Mouse (Mus musculus) embryonic facial prominence, embryonic 13.5 days (tissue): ENCODE measurements around the gene Gldc. TPM values are rescaled to one million over a fixed set of nuclear protein-coding genes. Genes with fewer than 3 reads are reported as not detected.
"Not testable (repeated sequence)": the region's sequence is repeated elsewhere in the genome, so short reads cannot be mapped to it uniquely, and the experiment has no call there.

Experiments
- ATAC-seq: fragments of 200-750 bp; cut with Nextera tagmentation; 2 replicates; pipeline ENCODE4 v1.8.0; 2017; ENCODE audit warnings: low read depth; ENCODE audit not compliant: insufficient number of reproducible peaks, insufficient read depth, low FRiP score, low TSS enrichment
- H3K27ac ChIP-seq: fragments of 300-500 bp; sonication (generic); 2 replicates; pipeline ENCODE4 v1.5.1; 2015; ENCODE audit warnings: moderate library complexity, mild to moderate bottlenecking, inconsistent platforms
- H3K27me3 ChIP-seq: fragments of 300-500 bp; sonication (generic); 2 replicates; pipeline ENCODE4 v1.6.1; 2015; ENCODE audit warnings: mild to moderate bottlenecking, inconsistent platforms
- H3K36me3 ChIP-seq: fragments of 300-500 bp; sonication (generic); 2 replicates; pipeline ENCODE4 v1.6.1; 2015; ENCODE audit warnings: mild to moderate bottlenecking, inconsistent platforms
- H3K4me1 ChIP-seq: fragments of 300-500 bp; sonication (generic); 2 replicates; pipeline ENCODE4 v1.6.1; 2015; ENCODE audit warnings: inconsistent platforms
- H3K4me2 ChIP-seq: fragments of 300-500 bp; sonication (generic); 2 replicates; pipeline ENCODE4 v1.6.1; 2015; ENCODE audit warnings: moderate library complexity, mild to moderate bottlenecking, inconsistent platforms
- H3K4me3 ChIP-seq: fragments of 300-500 bp; sonication (generic); 2 replicates; pipeline ENCODE4 v1.5.1; 2015; ENCODE audit warnings: mild to moderate bottlenecking, inconsistent platforms
- H3K9ac ChIP-seq: fragments of 300-500 bp; sonication (generic); 2 replicates; pipeline ENCODE4 v1.6.1; 2015; ENCODE audit warnings: mild to moderate bottlenecking, inconsistent platforms
- H3K9me3 ChIP-seq: fragments of 300-500 bp; sonication (generic); 2 replicates; pipeline ENCODE4 v1.6.1; 2016; ENCODE audit warnings: inconsistent platforms
- WGBS: fragments of 180-500 bp; shearing (Covaris S2); methylation state at CpG from one replicate; pipeline ENCODE4 v1.1.7; 2015; ENCODE audit warnings: mixed read lengths; 5-methylcytosine and 5-hydroxymethylcytosine counted together
- polyA plus RNA-seq: library from polyadenylated mRNA; unstranded; fragments of >200 nt; fragmentation: Nextera tagmentation; extraction: Ambion mirVana; gene quantifications from 2 replicates; pipeline ENCODE4 v1.2.1, GENCODE M21; 2015

The Gldc gene
- 3.5 and 3.7 TPM in 2 replicates for polyA plus RNA-seq

GRCm38 (mm10) chr19:30174919-30175571, at the start of gene Gldc:
TSS of gene Gldc (minus strand) at chr19:30175429.
- H3K4me3 ChIP-seq = peak within 1 kb of the TSS; percentile 58
- H3K9ac ChIP-seq = peak within 1 kb of the TSS; percentile 62
- H3K9me3 ChIP-seq = no peaks in the 10 kb centered on the region
- H3K4me2 ChIP-seq = peak within 1 kb of the TSS; percentile 100
- peak; percentile 86 for ATAC-seq
- peaks cover 44% of the 10 kb centered on the region for H3K27me3 ChIP-seq
- peaks cover 11% of the 10 kb centered on the region for H3K4me1 ChIP-seq
- H3K36me3 ChIP-seq = no peaks in the 10 kb centered on the region
- no peak within 1 kb of the TSS for H3K27ac ChIP-seq
- WGBS = under 1% methylated on average over 53 of the region's 53 CpGs

- not testable (repeated sequence) for ATAC-seq, H3K27ac ChIP-seq
- 77% methylated on average over 8 of the region's 8 CpGs for WGBS
Measured at GRCm38 (mm10) chr19:30222593-30222992, 47.4 kb upstream of the Gldc start.

GRCm38 (mm10) chr19:30217335-30217734, 42.1 kb upstream of the Gldc start:
- ATAC-seq = no peak
- Histone ChIP-seq H3K4me3 (no peak overlapping the region), H3K27ac (no peak overlapping the region), H3K4me1 (no peaks in the 10 kb centered on the region), H3K36me3 (no peaks in the 10 kb centered on the region), H3K9me3 (no peaks in the 10 kb centered on the region), H3K9ac (no peak overlapping the region), H3K27me3 (no peaks in the 10 kb centered on the region), H3K4me2 (no peak overlapping the region)
- WGBS = 20% methylated on average over 7 of the region's 7 CpGs

More at GRCm38 (mm10) chr19:30222593-30222992, 47.4 kb upstream of the Gldc start:
- not testable (repeated sequence) for H3K9ac ChIP-seq, H3K9me3 ChIP-seq, H3K36me3 ChIP-seq, H3K4me2 ChIP-seq, H3K27me3 ChIP-seq, H3K4me1 ChIP-seq, H3K4me3 ChIP-seq

- Histone ChIP-seq H3K27ac (no peak overlapping the region), H3K4me3 (no peak overlapping the region), H3K36me3 (no peaks in the 10 kb centered on the region), H3K4me1 (no peaks in the 10 kb centered on the region), H3K27me3 (no peaks in the 10 kb centered on the region), H3K9ac (no peak overlapping the region), H3K4me2 (no peak overlapping the region), H3K9me3 (no peaks in the 10 kb centered on the region)
- ATAC-seq = no peak
- WGBS = 80% methylated on average over 4 of the region's 4 CpGs
Measured at GRCm38 (mm10) chr19:30216186-30216585, 41.0 kb upstream of the Gldc start.

GRCm38 (mm10) chr19:30215736-30216135, 40.5 kb upstream of the Gldc start:
- H3K4me3 ChIP-seq, H3K4me1 ChIP-seq, H3K27ac ChIP-seq, H3K9me3 ChIP-seq, H3K9ac ChIP-seq, H3K27me3 ChIP-seq, ATAC-seq, H3K36me3 ChIP-seq, H3K4me2 ChIP-seq: not testable (repeated sequence)
- 61% methylated on average over 2 of the region's 2 CpGs for WGBS

- H3K4me1 ChIP-seq = no peaks in the 10 kb centered on the region
- H3K4me2 ChIP-seq = no peak overlapping the region
- no peak overlapping the region for H3K27ac ChIP-seq
- no peaks in the 10 kb centered on the region for H3K9me3 ChIP-seq
- no peaks in the 10 kb centered on the region for H3K27me3 ChIP-seq
- 4% methylated on average over 2 of the region's 2 CpGs for WGBS
- no peaks in the 10 kb centered on the region for H3K36me3 ChIP-seq
- H3K4me3 ChIP-seq = no peak overlapping the region
- H3K9ac ChIP-seq = no peak overlapping the region
- ATAC-seq = no peak
Measured at GRCm38 (mm10) chr19:30214026-30214425, 38.8 kb upstream of the Gldc start.

GRCm38 (mm10) chr19:30209006-30209405, 33.8 kb upstream of the Gldc start:
- H3K4me2 ChIP-seq, H3K9ac ChIP-seq, ATAC-seq, H3K27ac ChIP-seq, H3K4me3 ChIP-seq, H3K27me3 ChIP-seq, H3K36me3 ChIP-seq, H3K9me3 ChIP-seq, H3K4me1 ChIP-seq: not testable (repeated sequence)
- 81% methylated on average over 8 of the region's 8 CpGs for WGBS

GRCm38 (mm10) chr19:30206981-30207380, 31.8 kb upstream of the Gldc start:
- WGBS = 86% methylated on average over 1 of the region's 1 CpGs
- H3K4me3 ChIP-seq = no peak overlapping the region
- no peaks in the 10 kb centered on the region for H3K36me3 ChIP-seq
- no peaks in the 10 kb centered on the region for H3K27me3 ChIP-seq
- ATAC-seq = no peak
- no peak overlapping the region for H3K9ac ChIP-seq
- no peak overlapping the region for H3K27ac ChIP-seq
- H3K4me2 ChIP-seq = no peak overlapping the region
- no peaks in the 10 kb centered on the region for H3K9me3 ChIP-seq
- no peaks in the 10 kb centered on the region for H3K4me1 ChIP-seq

- no peaks in the 10 kb centered on the region for H3K4me1 ChIP-seq
- no peak for ATAC-seq
- no peak overlapping the region for H3K4me3 ChIP-seq
- H3K4me2 ChIP-seq = no peak overlapping the region
- WGBS = 84% methylated on average over 4 of the region's 4 CpGs
- no peak overlapping the region for H3K27ac ChIP-seq
- H3K9me3 ChIP-seq = no peaks in the 10 kb centered on the region
- H3K36me3 ChIP-seq = no peaks in the 10 kb centered on the region
- no peak overlapping the region for H3K9ac ChIP-seq
- H3K27me3 ChIP-seq = no peaks in the 10 kb centered on the region
Measured at GRCm38 (mm10) chr19:30205874-30206273, 30.6 kb upstream of the Gldc start.

GRCm38 (mm10) chr19:30205159-30205816, 30.1 kb upstream of the Gldc start:
- ATAC-seq = no peak
- Histone ChIP-seq H3K27ac (no peak overlapping the region), H3K27me3 (no peaks in the 10 kb centered on the region), H3K36me3 (no peaks in the 10 kb centered on the region), H3K4me3 (no peak overlapping the region), H3K9ac (no peak overlapping the region), H3K4me2 (no peak overlapping the region), H3K9me3 (no peaks in the 10 kb centered on the region), H3K4me1 (no peaks in the 10 kb centered on the region)
- 16% methylated on average over 12 of the region's 12 CpGs for WGBS

- H3K36me3 ChIP-seq = no peaks in the 10 kb centered on the region
- WGBS = 88% methylated on average over 7 of the region's 7 CpGs
- no peak overlapping the region for H3K9ac ChIP-seq
- no peak overlapping the region for H3K4me2 ChIP-seq
- no peaks in the 10 kb centered on the region for H3K9me3 ChIP-seq
- no peaks in the 10 kb centered on the region for H3K27me3 ChIP-seq
- ATAC-seq = no peak
- H3K4me3 ChIP-seq = no peak overlapping the region
- H3K27ac ChIP-seq = no peak overlapping the region
- H3K4me1 ChIP-seq = no peaks in the 10 kb centered on the region
Measured at GRCm38 (mm10) chr19:30202177-30202576, 26.9 kb upstream of the Gldc start.

GRCm38 (mm10) chr19:30194999-30195398, 19.8 kb upstream of the Gldc start:
- 87% methylated on average over 6 of the region's 6 CpGs for WGBS
- H3K4me2 ChIP-seq = no peak overlapping the region
- H3K27me3 ChIP-seq = no peaks in the 10 kb centered on the region
- no peak overlapping the region for H3K4me3 ChIP-seq
- H3K9me3 ChIP-seq = no peaks in the 10 kb centered on the region
- no peak overlapping the region for H3K27ac ChIP-seq
- H3K9ac ChIP-seq = no peak overlapping the region
- no peaks in the 10 kb centered on the region for H3K4me1 ChIP-seq
- no peak for ATAC-seq
- no peaks in the 10 kb centered on the region for H3K36me3 ChIP-seq
